Comparison of ENCODE assay signal across 32 mouse cellular contexts in genomic region chr11:89031189-89031588, GRCm38 (mm10). TPM values are rescaled to one million over a fixed set of nuclear protein-coding genes. Genes with fewer than 3 reads are reported as not detected.
DNase-seq lines count a peak whose midpoint lies in the region; ATAC-seq and TF ChIP-seq lines count a peak whose summit lies in the region.
"Had no signal": no experiment of that assay in that cellular context is flagged by ENCODE, and none has a peak within 500 bp of the region (broad histone marks: within the 10 kb centered on the region; RNA-seq: fewer than 3 reads in every experiment).

No protein-coding gene starts in this region.

- no peak for TF ChIP-seq RAD21 in CH12.LX (IDR thresholded peaks at IDR 0.05; ENCODE audit: low read depth, low read length)

- H3K36me3 ChIP-seq in CH12.LX (replicated peaks in 1 of 2; ENCODE audit: control insufficient read depth in 1 of 2, insufficient read depth in 1 of 2, low read length in 1 of 2) = peaks cover 0 to 11% of the 10 kb centered on the region in 2 experiments
- H3K36me3 ChIP-seq: embryonic facial prominence, embryonic 15.5 days; heart, embryonic 10.5 days; limb, embryonic 15.5 days; liver, embryonic 15.5 days; lung, embryonic 15.5 days had no signal

- ATAC-seq in activated CD4-positive, CD25-positive, alpha-beta regulatory T cell, adult 4 months = no peak
- ATAC-seq: forebrain, embryonic 14.5 days; hindbrain, embryonic 16.5 days had no signal

- peak; percentile 72 for DNase-seq in urinary bladder, postnatal 14 days (ENCODE audit: low spot score)
- no peak for DNase-seq in urinary bladder, postnatal 25 days (ENCODE audit: low spot score)
- DNase-seq in CH12.LX (ENCODE audit: extremely low read depth) = no peak
- DNase-seq in adipocyte (ENCODE audit: low spot score) = peak; percentile 39
- DNase-seq in adrenal gland, adult 2 months = no peak
- no peak for DNase-seq in heart, postnatal 25 days (ENCODE audit: low spot score)
- DNase-seq: adrenal gland, adult 8-10 months; cerebellum, adult 18-20 months; cerebellum, postnatal 14 days; gastrocnemius, postnatal 10 days; kidney, adult 11 months; kidney, postnatal 10 days; left cerebral cortex, postnatal 4 days; right cerebral cortex, adult 18-20 months had no signal

- H3K4me1 ChIP-seq in CH12.LX (ENCODE audit: control insufficient read depth in 1 of 2, insufficient read depth in 2 of 2) = peaks cover 24 to 40% of the 10 kb centered on the region in 2 experiments
- H3K4me1 ChIP-seq: limb, embryonic 15.5 days had no signal

- H3K9me3 ChIP-seq in CH12.LX (replicated peaks; ENCODE audit: low read length) = no peaks in the 10 kb centered on the region
- H3K9me3 ChIP-seq: embryonic facial prominence, embryonic 15.5 days; heart, embryonic 10.5 days; hindbrain, embryonic 10.5 days; limb, embryonic 15.5 days; liver, embryonic 15.5 days; lung, embryonic 15.5 days had no signal

- H3K79me2 ChIP-seq in CH12.LX (replicated peaks; ENCODE audit: control insufficient read depth, extremely low read depth, insufficient read depth, poor library complexity, severe bottlenecking) = no peaks in the 10 kb centered on the region

- 0 out of 2 replicates have a peak overlapping the region, but pooled peaks have one; percentile 7 for H3K4me2 ChIP-seq in CH12.LX (ENCODE audit: insufficient read depth, low read depth, poor library complexity, severe bottlenecking)
- H3K4me2 ChIP-seq: embryonic facial prominence, embryonic 15.5 days; limb, embryonic 15.5 days; liver, embryonic 15.5 days; lung, embryonic 15.5 days; midbrain, embryonic 11.5 days had no signal

- no peaks in the 10 kb centered on the region for H3K27me3 ChIP-seq in CH12.LX (replicated peaks)
- H3K27me3 ChIP-seq: embryonic facial prominence, embryonic 15.5 days; limb, embryonic 15.5 days; liver, embryonic 15.5 days; lung, embryonic 15.5 days had no signal

- intact Hi-C loops in heart, postnatal 25 days (cut with DNase I) = no loop called here

- H3K9ac ChIP-seq in CH12.LX (ENCODE audit: insufficient read depth, low read depth) = no peak overlapping the region
- H3K9ac ChIP-seq: embryonic facial prominence, embryonic 15.5 days; limb, embryonic 15.5 days; liver, embryonic 15.5 days; lung, embryonic 15.5 days had no signal

- TF ChIP-seq CTCF in CH12.LX (conservative IDR thresholded peaks at IDR 0.05 in 1 of 2, IDR thresholded peaks at IDR 0.05 in 1 of 2; ENCODE audit: low read depth in 2 of 2, low read length in 2 of 2) = no peak

- H3K27ac ChIP-seq in CH12.LX (ENCODE audit: insufficient read depth, low read depth) = no peak overlapping the region
- H3K27ac ChIP-seq: embryonic facial prominence, embryonic 15.5 days; heart, embryonic 10.5 days; hindbrain, embryonic 10.5 days; limb, embryonic 15.5 days; liver, embryonic 15.5 days; lung, embryonic 15.5 days had no signal

- no peak for TF ChIP-seq POLR2A in CH12.LX (IDR thresholded peaks at IDR 0.05; ENCODE audit: low read depth, low read length)

- no peak overlapping the region for H3K4me3 ChIP-seq in CH12.LX (replicated peaks in 1 of 3; ENCODE audit: low read depth in 2 of 3, low read length in 2 of 3, poor library complexity in 1 of 3)
- H3K4me3 ChIP-seq: embryonic facial prominence, embryonic 15.5 days; heart, embryonic 10.5 days; hindbrain, embryonic 10.5 days; limb, embryonic 15.5 days; liver, embryonic 15.5 days; lung, embryonic 15.5 days had no signal

- peak; percentile 60 for TF ChIP-seq EP300 in CH12.LX (IDR thresholded peaks at IDR 0.05; ENCODE audit: low read length)

- dilution Hi-C loops in CH12.LX (cut with MboI; ENCODE audit: extremely low pct_ligation_motif_present, extremely low pct_unique_long_range_greater_than_20kb, low sequenced_read_pairs) = no loop called here

- in situ Hi-C loops in CH12.LX (cut with MboI; ENCODE audit: low pct_ligation_motif_present, low pct_unique_long_range_greater_than_20kb, low sequenced_read_pairs) = loop anchor here (10.0 kb wide), 1 partner anchor 46 kb away; no protein-coding TSS in a partner anchor

TF ChIP-seq in CH12.LX, 34 proteins besides CTCF, POLR2A, EP300 and RAD21:
- TF ChIP-seq TBP (conservative IDR thresholded peaks at IDR 0.05; ENCODE audit: low read depth, low read length) = no peak
- TF ChIP-seq BHLHE40 (IDR thresholded peaks at IDR 0.05; ENCODE audit: low read depth, low read length) = peak; percentile 39; the same call in 1 of the 2 replicates
- TF ChIP-seq NRF1 (IDR thresholded peaks at IDR 0.05; ENCODE audit: low read depth, low read length) = no peak
- TF ChIP-seq SIN3A (IDR thresholded peaks at IDR 0.05; ENCODE audit: low read length) = no peak
- TF ChIP-seq MXI1 (IDR thresholded peaks at IDR 0.05; ENCODE audit: low read depth, low read length) = no peak
- no peak for TF ChIP-seq ZKSCAN1 (IDR thresholded peaks at IDR 0.05; ENCODE audit: borderline replicate concordance, low read depth, low read length)
- TF ChIP-seq USF1 (IDR thresholded peaks at IDR 0.05; ENCODE audit: low read depth, low read length) = no peak
- TF ChIP-seq MEF2A (IDR thresholded peaks at IDR 0.05; ENCODE audit: borderline replicate concordance, low read depth, low read length) = 0 out of 2 replicates have a peak, but pooled peaks have one; percentile 4
- no peak for TF ChIP-seq USF2 (conservative IDR thresholded peaks at IDR 0.05; ENCODE audit: low read depth, low read length)
- TF ChIP-seq ELF1 (IDR thresholded peaks at IDR 0.05; ENCODE audit: low read depth, low read length) = no peak
- no peak for TF ChIP-seq ZMIZ1 (IDR thresholded peaks at IDR 0.05; ENCODE audit: low read depth, low read length)
- no peak for TF ChIP-seq MAZ (IDR thresholded peaks at IDR 0.05; ENCODE audit: low read depth, low read length)
- no peak for TF ChIP-seq RCOR1 (conservative IDR thresholded peaks at IDR 0.05; ENCODE audit: low read depth, low read length)
- TF ChIP-seq CHD1 (IDR thresholded peaks at IDR 0.05; ENCODE audit: low read depth, low read length) = no peak
- TF ChIP-seq MYC (IDR thresholded peaks at IDR 0.05; ENCODE audit: low read depth, low read length) = no peak
- no peak for TF ChIP-seq CHD2 (IDR thresholded peaks at IDR 0.05; ENCODE audit: low read length)
- TF ChIP-seq ETS1 (conservative IDR thresholded peaks at IDR 0.05; ENCODE audit: low read depth, low read length) = peak; percentile 49
- no peak for TF ChIP-seq NELFE (IDR thresholded peaks at IDR 0.05; ENCODE audit: low read depth, low read length)
- TF ChIP-seq ZNF384 (IDR thresholded peaks at IDR 0.05; ENCODE audit: low read depth, low read length) = no peak
- no peak for TF ChIP-seq HCFC1 (IDR thresholded peaks at IDR 0.05; ENCODE audit: low read depth, low read length)
- peak; percentile 88 for TF ChIP-seq IRF4 (IDR thresholded peaks at IDR 0.05; ENCODE audit: low read depth, low read length)
- TF ChIP-seq JUND (conservative IDR thresholded peaks at IDR 0.05; ENCODE audit: low read depth, low read length) = peak; percentile 37; the same call in 1 of the 2 replicates
- TF ChIP-seq UBTF (IDR thresholded peaks at IDR 0.05; ENCODE audit: low read depth, low read length) = no peak
- TF ChIP-seq MAFK (IDR thresholded peaks at IDR 0.05; ENCODE audit: insufficient replicate concordance, low read length) = no peak

RNA-seq across cellular contexts. Expression of gene Trim25, which starts 32.0 kb away (rescaled TPM):
- total RNA-seq in CH12.LX (2012; rRNA removed) = 19.5 and 20.1 TPM in 2 replicates
- 5.1 and 6.1 TPM in 2 replicates for total RNA-seq in CH12.LX (2014; rRNA removed)
- 41.2 and 48.3 TPM in 2 replicates for polyA plus RNA-seq in CH12.LX (2012; ENCODE audit: insufficient read length, low read depth)
- polyA plus RNA-seq in activated CD4-positive, CD25-positive, alpha-beta regulatory T cell, adult 4 months (2017; shearing (Covaris generic)) = 10 to 100 TPM; 10.3 to 15.4 TPM
- total RNA-seq in adrenal gland, adult 2 months (2021) = 100 to 1,000 TPM in 1 of 2 experiments, 10 to 100 TPM in 1; 87.4 to 180 TPM
- polyA plus RNA-seq in adrenal gland, adult 2 months (2012; rRNA removed) = 181 and 270 TPM in 2 replicates
- 10 to 100 TPM; 20.5 to 22.7 TPM for total RNA-seq in heart, postnatal 25 days (2021)

RNA-seq across cellular contexts. Expression of gene Dgke, which starts 35.5 kb away (rescaled TPM):
- total RNA-seq in CH12.LX (2012; rRNA removed) (4.8 and 5.8 TPM in 2 replicates), CH12.LX (2014; rRNA removed) (13.4 and 14.3 TPM in 2 replicates)
- polyA plus RNA-seq in CH12.LX (2012; ENCODE audit: insufficient read length, low read depth) = 15.0 and 17.0 TPM in 2 replicates
- 1 to 10 TPM; 3.7 to 4.9 TPM for polyA plus RNA-seq in activated CD4-positive, CD25-positive, alpha-beta regulatory T cell, adult 4 months (2017; shearing (Covaris generic))
- 10 to 100 TPM; 11.0 to 11.3 TPM for total RNA-seq in adrenal gland, adult 2 months (2021)
- 7.8 TPM in 2 replicates for polyA plus RNA-seq in adrenal gland, adult 2 months (2012; rRNA removed)
- total RNA-seq in heart, postnatal 25 days (2021) = 10 to 100 TPM in 1 of 2 experiments, 1 to 10 TPM in 1; 9.4 to 10.6 TPM

RNA-seq across cellular contexts. Expression of gene Gm525, which starts 42.5 kb away (rescaled TPM):
- total RNA-seq in CH12.LX (2012; rRNA removed) (0.34 and 0.46 TPM in 2 replicates), CH12.LX (2014; rRNA removed) (not detected in 2 replicates)
- polyA plus RNA-seq in CH12.LX (2012; ENCODE audit: insufficient read length, low read depth) = 0.83 TPM in 1 of 2 replicates, not detected in the other
- not detected for polyA plus RNA-seq in activated CD4-positive, CD25-positive, alpha-beta regulatory T cell, adult 4 months (2017; shearing (Covaris generic))
- not detected for total RNA-seq in adrenal gland, adult 2 months (2021)
- polyA plus RNA-seq in adrenal gland, adult 2 months (2012; rRNA removed) = 0.26 and 0.58 TPM in 2 replicates
- total RNA-seq in heart, postnatal 25 days (2021) = not detected
- total RNA-seq: adrenal gland, adult 8-10 months; gastrocnemius, postnatal 10 days; granulocyte monocyte progenitor cell, adult 5-6 weeks; layer of hippocampus, adult 18-20 months; layer of hippocampus, postnatal 14 days; left cerebral cortex, adult 8-10 months; left cerebral cortex, postnatal 4 days; megakaryocyte progenitor cell, adult 5-6 weeks; MEL; midbrain, postnatal 0 days had no signal
- polyA plus RNA-seq: forebrain, embryonic 14.5 days; heart, embryonic 10.5 days; hindbrain, embryonic 10.5 days; hindbrain, embryonic 16.5 days; liver, embryonic 15.5 days; midbrain, embryonic 11.5 days; neural tube, embryonic 14.5 days had no signal

Comparison
In these comparisons a context has a peak if more than half of its experiments do, and no peak if none do; other contexts are left out.
1. DNase-seq: peak in urinary bladder, postnatal 14 days (single experiment) and adipocyte (single experiment); none in urinary bladder, postnatal 25 days (single experiment), CH12.LX (single experiment), adrenal gland, adult 2 months (single experiment) and heart, postnatal 25 days (single experiment).